20 mouse cellular contexts compared by ENCODE assay signal in genomic region chr2:3941496-3941895, GRCm38 (mm10).
DNase-seq lines count a peak whose midpoint lies in the region; ATAC-seq lines count a peak whose summit lies in the region.
"Had no signal": no experiment of that assay in that cellular context is flagged by ENCODE, and none has a peak within 500 bp of the region (broad histone marks: within the 10 kb centered on the region; RNA-seq: fewer than 3 reads in every experiment).

No protein-coding gene starts in this region.

- H3K9ac ChIP-seq in heart, embryonic 15.5 days, result no peak overlapping the region
- H3K9ac ChIP-seq: embryonic facial prominence, embryonic 15.5 days; hindbrain, embryonic 15.5 days had no signal

- no peak overlapping the region for H3K4me3 ChIP-seq in heart, embryonic 15.5 days
- H3K4me3 ChIP-seq: embryonic facial prominence, embryonic 15.5 days; erythroblast, embryonic 14.5 days; forebrain, embryonic 10.5 days; hindbrain, embryonic 15.5 days had no signal

- 71% methylated on average over 1 of the region's 1 CpGs for WGBS in heart, embryonic 15.5 days

- H3K36me3 ChIP-seq in heart, embryonic 15.5 days, result no peaks in the 10 kb centered on the region
- H3K36me3 ChIP-seq: embryonic facial prominence, embryonic 15.5 days; forebrain, embryonic 10.5 days; hindbrain, embryonic 15.5 days had no signal

- intact Hi-C loops in heart, postnatal 14 days (cut with DNase I), result no loop called here

- H3K27ac ChIP-seq in heart, embryonic 15.5 days, result no peak overlapping the region
- H3K27ac ChIP-seq: embryonic facial prominence, embryonic 15.5 days; forebrain, embryonic 10.5 days; hindbrain, embryonic 15.5 days had no signal

- ATAC-seq in heart, embryonic 15.5 days (replicated peaks; ENCODE audit: insufficient number of reproducible peaks, insufficient read depth, low FRiP score, low read depth), result 0 out of 2 replicates have a peak, but pooled peaks have one; percentile 31
- ATAC-seq: forebrain, embryonic 14.5 days had no signal

- no peaks in the 10 kb centered on the region for H3K27me3 ChIP-seq in heart, embryonic 15.5 days
- H3K27me3 ChIP-seq: embryonic facial prominence, embryonic 15.5 days; hindbrain, embryonic 15.5 days had no signal

- DNase-seq in heart, postnatal 14 days, result no peak
- DNase-seq in kidney, postnatal 10 days, result peak; percentile 13
- DNase-seq in kidney, adult 18-20 months, result no peak
- peak; percentile 46 for DNase-seq in adrenal gland, postnatal 14 days
- DNase-seq in kidney, postnatal 25 days, result peak; percentile 20 to 38
- no peak for DNase-seq in lung, postnatal 25 days (ENCODE audit: low spot score)
- no peak for DNase-seq in frontal cortex, adult 2 months (ENCODE audit: extremely low spot score in 1 of 2, low spot score in 1 of 2)
- DNase-seq: cerebellum, adult 2 months; cerebellum, postnatal 10 days; embryo, embryonic 11 days; gastrocnemius, postnatal 36 days; heart, adult 18-20 months; heart, postnatal 36 days had no signal

- H3K4me2 ChIP-seq in heart, embryonic 15.5 days, result no peak overlapping the region
- H3K4me2 ChIP-seq: embryonic facial prominence, embryonic 15.5 days; heart, embryonic 11.5 days; hindbrain, embryonic 15.5 days had no signal

- no peaks in the 10 kb centered on the region for H3K4me1 ChIP-seq in heart, embryonic 15.5 days (replicated peaks)
- H3K4me1 ChIP-seq: embryonic facial prominence, embryonic 15.5 days; forebrain, embryonic 10.5 days; hindbrain, embryonic 15.5 days had no signal

- no peaks in the 10 kb centered on the region for H3K9me3 ChIP-seq in heart, embryonic 15.5 days (replicated peaks)
- H3K9me3 ChIP-seq: embryonic facial prominence, embryonic 15.5 days; forebrain, embryonic 10.5 days; hindbrain, embryonic 15.5 days had no signal

Comparison
In these comparisons a context has a peak if more than half of its experiments do, and no peak if none do; other contexts are left out.
1. DNase-seq: peak in kidney, postnatal 10 days (single experiment), adrenal gland, postnatal 14 days (single experiment) and kidney, postnatal 25 days (2 of 2); none in heart, postnatal 14 days (0 of 2), kidney, adult 18-20 months (single experiment), lung, postnatal 25 days (single experiment) and frontal cortex, adult 2 months (0 of 2).